Mouse (Mus musculus): ENCODE measurements around the gene Rxrg.
A peak's percentile ranks its signal among the peaks of the same experiment; 100 is the strongest.

Gene Rxrg

DNA sequence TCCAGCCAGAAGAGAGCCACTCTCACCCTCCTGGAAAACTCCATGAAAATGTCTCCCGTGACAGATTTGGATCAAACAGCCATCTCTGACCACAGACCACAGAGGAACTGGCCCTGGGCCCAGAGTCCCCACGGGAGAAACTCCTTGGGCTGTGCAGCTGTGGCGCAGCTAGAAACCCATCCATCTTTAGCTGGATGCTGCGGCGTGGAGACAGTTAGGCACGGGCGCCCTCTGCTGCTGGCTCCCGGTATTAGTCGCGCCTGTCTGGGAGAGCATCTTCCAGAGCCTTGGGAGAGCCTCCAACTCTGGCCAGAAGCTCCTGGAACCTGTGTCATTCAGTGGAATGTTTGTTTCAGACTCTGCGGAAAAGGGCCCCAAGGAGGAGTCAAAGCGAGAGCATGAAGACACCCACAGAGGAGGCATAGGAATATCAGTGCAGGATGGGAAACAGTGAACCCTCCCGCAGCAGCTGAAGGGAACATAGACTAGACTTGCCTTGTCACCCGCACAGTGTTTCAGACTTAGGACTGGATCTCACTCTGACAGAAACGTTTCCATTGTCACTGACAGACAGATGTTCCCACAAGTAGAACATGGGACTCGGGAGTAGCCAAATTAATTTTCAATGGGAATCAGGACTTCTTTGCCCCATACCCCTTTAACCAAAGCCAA is 46.8 kb downstream of the Rxrg start:
- DNase-seq (ENCODE audit: low spot score in 2 of 2): peak; percentile 42 to 81

DNA sequence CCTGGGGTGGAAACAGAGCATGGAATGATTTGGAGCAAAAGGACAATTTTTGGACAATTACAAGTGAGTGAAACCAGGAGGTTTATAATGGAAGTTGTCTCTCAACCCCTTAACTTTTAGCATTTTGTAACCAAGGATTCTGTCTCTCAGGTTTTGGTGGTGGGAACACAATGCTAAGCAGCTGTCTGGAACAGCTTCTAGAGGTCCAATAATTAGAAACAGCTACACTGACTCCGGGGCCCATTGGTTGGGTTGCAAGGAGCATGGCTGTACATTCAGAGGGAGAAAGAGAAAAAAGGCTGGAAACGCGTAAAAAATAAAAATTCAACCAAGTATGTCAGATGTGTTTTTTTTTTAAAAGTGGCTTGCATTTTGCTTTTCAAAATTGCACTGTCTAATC is 50.5 kb downstream of the Rxrg start:
- DNase-seq (ENCODE audit: low spot score in 2 of 2): no peak

DNA sequence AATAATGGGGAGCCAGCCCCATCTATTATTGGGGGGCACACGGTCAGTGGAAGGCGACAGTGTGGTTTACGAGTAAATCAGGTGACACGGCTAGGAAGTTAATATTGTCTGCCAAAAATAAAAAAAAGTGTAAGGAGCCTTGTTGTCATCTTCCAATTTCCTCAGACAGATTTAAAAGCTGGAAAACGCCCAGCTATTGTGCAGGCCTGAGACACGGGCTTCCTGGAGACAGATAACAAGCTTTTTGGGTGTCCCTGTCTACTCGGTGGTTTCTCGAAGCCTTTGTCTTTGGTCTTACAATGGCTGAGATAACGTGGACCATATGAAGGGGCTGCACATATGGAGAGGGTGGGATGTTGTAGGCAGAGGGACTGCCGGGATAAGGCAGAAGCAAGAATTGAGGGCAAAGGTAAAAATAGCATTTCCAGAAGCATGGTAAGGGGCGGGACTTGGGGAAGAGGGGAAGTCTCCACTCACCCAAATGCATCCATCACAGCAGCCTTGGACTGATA is 51.0 kb downstream of the Rxrg start:
- DNase-seq (ENCODE audit: low spot score in 2 of 2): no peak

GRCm38 (mm10) chr1:167652336-167652735 is 54.2 kb downstream of the Rxrg start:
- no peak for DNase-seq (ENCODE audit: low spot score in 2 of 2)

GRCm38 (mm10) chr1:167659065-167659464 is 60.9 kb downstream of the Rxrg start:
- no peak for DNase-seq (ENCODE audit: low spot score in 2 of 2)

- no peak for DNase-seq (ENCODE audit: low spot score in 2 of 2)
These were observed 62.4 kb downstream of the Rxrg start for GRCm38 (mm10) chr1:167660521-167661101.

GRCm38 (mm10) chr1:167661123-167661522 is 62.9 kb downstream of the Rxrg start:
- DNase-seq (ENCODE audit: low spot score in 2 of 2): no peak

- no peak for DNase-seq (ENCODE audit: low spot score in 2 of 2)
These were observed 65.0 kb downstream of the Rxrg start for GRCm38 (mm10) chr1:167663136-167663535.

DNA sequence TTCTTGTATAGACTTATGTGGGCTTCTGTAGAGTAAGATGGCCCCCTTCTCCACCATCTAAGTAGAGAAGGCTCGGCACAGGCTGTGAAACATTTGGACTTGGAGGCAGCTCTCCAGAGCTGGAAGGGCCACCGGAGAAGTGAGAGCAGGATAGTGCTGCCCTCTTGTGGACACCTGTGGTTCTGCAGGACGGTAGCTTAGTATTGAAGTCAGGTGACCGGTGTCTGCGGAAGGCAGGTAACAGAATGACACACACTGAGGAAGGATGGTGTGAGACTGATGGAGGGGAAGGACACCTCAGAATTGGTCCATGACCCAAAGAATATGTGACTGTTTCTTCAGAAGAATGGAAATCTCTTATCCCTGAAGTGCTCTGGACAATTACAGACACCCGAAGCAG is 71.6 kb downstream of the Rxrg start:
- DNase-seq (ENCODE audit: low spot score in 2 of 2): peak; percentile 18 to 76

DNA sequence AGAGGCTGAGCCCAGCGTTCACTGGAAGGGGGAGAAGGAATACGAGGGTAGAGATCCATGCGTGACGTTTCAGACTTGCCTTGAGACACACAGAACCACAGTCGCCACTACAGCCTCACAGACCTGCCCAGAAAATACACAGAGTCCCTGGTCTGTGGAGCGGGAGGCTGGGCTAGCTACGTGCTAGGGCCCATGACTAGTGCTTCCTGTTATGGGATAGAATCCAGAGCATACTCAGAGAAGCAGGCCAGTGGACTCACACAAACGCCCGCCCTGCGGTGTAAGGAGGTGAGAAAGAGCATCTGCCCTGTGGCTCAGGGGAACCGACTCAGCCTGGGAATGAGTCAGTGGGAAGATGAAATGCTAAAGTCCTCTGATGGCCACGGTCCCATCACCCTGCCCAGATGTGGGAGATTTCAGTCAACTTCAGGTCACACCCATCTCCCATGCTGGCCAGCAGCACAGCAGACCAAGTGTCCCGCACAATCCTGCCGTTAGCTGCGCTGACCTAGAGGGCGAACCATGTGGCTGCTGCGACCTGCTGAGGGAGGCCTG is 74.3 kb downstream of the Rxrg start:
- DNase-seq (ENCODE audit: low spot score in 2 of 2): no peak

GRCm38 (mm10) chr1:167679061-167679460 is 80.9 kb downstream of the Rxrg start:
- no peak for DNase-seq (ENCODE audit: low spot score in 2 of 2)

DNA sequence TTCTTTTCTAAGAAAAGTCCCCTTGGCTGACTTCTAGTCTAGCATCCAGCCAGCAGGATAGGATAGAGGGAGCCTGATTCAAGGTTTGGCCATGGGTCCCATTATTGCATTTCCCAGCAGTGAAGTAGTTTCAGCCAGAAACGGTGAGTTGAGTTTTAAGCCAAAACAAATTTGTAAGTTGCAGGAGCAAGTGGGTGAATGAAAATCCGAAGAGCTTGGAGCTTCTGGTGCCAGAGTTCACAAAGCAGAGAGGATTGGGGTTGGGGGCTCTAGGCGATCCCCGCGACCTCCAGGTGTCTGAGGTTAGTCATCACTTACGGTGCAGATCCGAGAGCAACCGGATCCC is 89.8 kb downstream of the Rxrg start:
- no peak for DNase-seq (ENCODE audit: low spot score in 2 of 2)

DNA sequence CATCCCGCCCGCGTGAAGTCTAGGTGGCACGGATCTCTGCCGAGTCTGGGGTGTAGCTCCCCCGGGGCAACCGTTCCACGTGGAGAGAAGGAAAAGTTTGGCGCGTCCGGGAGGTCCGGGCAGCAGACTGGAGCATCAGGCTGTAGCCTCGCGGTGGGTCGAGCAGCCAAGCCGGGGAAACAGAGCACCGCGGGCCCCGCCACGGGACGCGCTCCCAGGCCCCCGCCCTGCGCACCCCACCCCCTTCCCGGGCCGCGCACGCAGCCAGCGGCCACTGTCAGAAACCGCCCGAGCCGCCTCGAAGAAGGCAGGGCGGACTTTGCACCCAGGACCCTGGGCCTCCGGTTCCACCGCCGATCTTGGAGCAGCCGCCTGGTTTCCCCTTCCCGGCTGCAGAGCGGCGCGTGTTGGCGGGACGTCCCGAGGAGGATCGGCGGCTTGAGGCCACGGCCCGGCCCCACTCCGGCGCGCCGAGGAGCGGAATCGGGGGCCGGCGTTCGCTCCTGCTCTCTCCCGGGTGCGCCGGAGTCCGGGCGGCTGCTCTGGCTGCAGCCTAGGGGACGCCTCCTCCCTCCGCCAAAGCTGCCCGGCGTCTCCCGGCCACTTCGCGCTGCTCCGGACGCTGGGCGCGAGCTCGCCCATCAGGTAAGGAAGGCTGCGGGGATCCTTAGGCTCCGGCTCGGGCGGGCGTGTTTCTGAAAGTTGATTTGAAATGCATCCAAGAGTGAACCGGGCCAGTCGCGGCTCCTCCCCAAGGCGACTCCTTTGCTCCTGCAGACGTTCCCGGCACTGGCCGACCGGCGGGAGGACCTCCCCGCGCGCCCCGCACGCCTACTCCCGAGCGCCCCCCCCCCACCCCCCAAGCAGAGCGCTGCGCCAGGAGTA is 90.4 kb downstream of the Rxrg start:
- DNase-seq (ENCODE audit: low spot score in 2 of 2): no peak

GRCm38 (mm10) chr1:167689232-167689261 is 90.9 kb downstream of the Rxrg start, which contains the start of gene Lmx1a:
Lmx1a (plus strand) TSS chr1:167689237.
- no peak for DNase-seq (ENCODE audit: low spot score in 2 of 2)
